Mouse (Mus musculus) thymus, postnatal 10 days (tissue): ENCODE measurements around the gene Nr1h2.

Source experiments
- DNase-seq, 2 experiments: peaks; one replicate each; pipeline ENCODE4 v3.0.0; 2021; ENCODE audit warnings: low spot score in 2 of 2

The Nr1h2 gene

GRCm38 (mm10) chr7:44585606-44586005 lies 31.9 kb upstream of the Nr1h2 start:
- DNase-seq = no peak

- DNase-seq = no peak
Observed at GRCm38 (mm10) chr7:44584921-44585320, 31.2 kb upstream of the Nr1h2 start.

- no peak for DNase-seq
Observed at GRCm38 (mm10) chr7:44584265-44584804, 30.6 kb upstream of the Nr1h2 start.

- no peak for DNase-seq
Observed at GRCm38 (mm10) chr7:44583146-44583545, 29.4 kb upstream of the Nr1h2 start.

GRCm38 (mm10) chr7:44582709-44583108 lies 29.0 kb upstream of the Nr1h2 start:
- no peak for DNase-seq

GRCm38 (mm10) chr7:44581637-44582036 lies 27.9 kb upstream of the Nr1h2 start:
- DNase-seq = no peak

- no peak for DNase-seq
Observed at GRCm38 (mm10) chr7:44576333-44576844, 22.6 kb upstream of the Nr1h2 start.

GRCm38 (mm10) chr7:44572956-44573484 lies 19.3 kb upstream of the Nr1h2 start:
- DNase-seq = no peak

GRCm38 (mm10) chr7:44572213-44572701 lies 18.5 kb upstream of the Nr1h2 start, which contains the start of gene Napsa:
Napsa (plus strand) TSS chr7:44572380.
- DNase-seq = no peak

- no peak for DNase-seq
Observed at GRCm38 (mm10) chr7:44571811-44572210, 18.1 kb upstream of the Nr1h2 start.

GRCm38 (mm10) chr7:44570989-44571388 lies 17.2 kb upstream of the Nr1h2 start:
- DNase-seq = no peak

GRCm38 (mm10) chr7:44568803-44569202 lies 15.1 kb upstream of the Nr1h2 start:
- DNase-seq = no peak

- no peak for DNase-seq
Observed at GRCm38 (mm10) chr7:44565414-44565813, 11.7 kb upstream of the Nr1h2 start.

- DNase-seq = no peak
Observed at GRCm38 (mm10) chr7:44564486-44564885, 10.7 kb upstream of the Nr1h2 start.

GRCm38 (mm10) chr7:44563284-44563683 lies 9.5 kb upstream of the Nr1h2 start:
- DNase-seq = no peak

GRCm38 (mm10) chr7:44560435-44561400 lies 7.0 kb upstream of the Nr1h2 start:
- peak; percentile 68 to 83 for DNase-seq

GRCm38 (mm10) chr7:44557629-44558028 lies 3.9 kb upstream of the Nr1h2 start:
- no peak for DNase-seq

GRCm38 (mm10) chr7:44553196-44553764 lies 471 bp downstream of the Nr1h2 start:
- DNase-seq = peak; percentile 76 to 82

GRCm38 (mm10) chr7:44552141-44552908 lies 1.4 kb downstream of the Nr1h2 start:
- no peak for DNase-seq

- no peak for DNase-seq
Observed at GRCm38 (mm10) chr7:44551731-44552130, 2.0 kb downstream of the Nr1h2 start.

- DNase-seq = no peak
Observed at GRCm38 (mm10) chr7:44551301-44551700, 2.5 kb downstream of the Nr1h2 start.

GRCm38 (mm10) chr7:44550409-44550678 lies 3.4 kb downstream of the Nr1h2 start:
- DNase-seq = no peak
